Mouse (Mus musculus): Measurements from ENCODE around the gene Rell1.

- TF ChIP-seq EP300 (IDR thresholded peaks at IDR 0.05; ENCODE audit: low read depth) = no peak
- TF ChIP-seq CTCF (IDR thresholded peaks at IDR 0.05; ENCODE audit: low read depth) = no peak
These were observed 22.0 kb upstream of the Rell1 start for GRCm38 (mm10) chr5:63990675-63991074.

All from heart, postnatal 0 days (tissue).